Mouse (Mus musculus) thymus, adult 2 months (tissue): Measurements from ENCODE around the gene Syp. TPM values are rescaled to one million over a fixed set of nuclear protein-coding genes. Genes with fewer than 3 reads are reported as not detected.

Experiments used
- DNase-seq: peaks from one replicate; pipeline ENCODE4 v3.0.0; 2021
- H3K27ac ChIP-seq: fragments of 200-500 bp; 2 replicates; pipeline ENCODE4 v1.5.1; 2012; ENCODE audit warnings: low read length, control low read depth; ENCODE audit not compliant: control insufficient read depth, insufficient read depth
- H3K27me3 ChIP-seq: fragments of 200-500 bp; 2 replicates; pipeline ENCODE4 v1.6.1; 2012; ENCODE audit warnings: mild to moderate bottlenecking, low read length, moderate library complexity, mixed read lengths; ENCODE audit not compliant: control insufficient read depth, insufficient read depth
- H3K36me3 ChIP-seq: fragments of 200-500 bp; 2 replicates; pipeline ENCODE4 v1.6.1; 2012; ENCODE audit warnings: mild to moderate bottlenecking, low read length, moderate library complexity; ENCODE audit not compliant: control insufficient read depth, insufficient read depth
- H3K4me1 ChIP-seq: fragments of 200-500 bp; replicated peaks from 2 replicates; pipeline ENCODE4 v1.6.1; 2012; ENCODE audit warnings: low read length; ENCODE audit not compliant: control insufficient read depth, insufficient read depth
- H3K4me3 ChIP-seq: fragments of 200-500 bp; 2 replicates; pipeline ENCODE4 v1.5.1; 2012; ENCODE audit warnings: mild to moderate bottlenecking, low read length, control low read depth, moderate library complexity; ENCODE audit not compliant: control insufficient read depth, insufficient read depth
- CTCF ChIP-seq: fragments of 200-500 bp; IDR thresholded peaks from 2 replicates; pipeline ENCODE4 v1.5.1; 2012; ENCODE audit warnings: mild to moderate bottlenecking, control low read depth, low read length, moderate library complexity, borderline replicate concordance; ENCODE audit not compliant: control insufficient read depth, poor library complexity, insufficient read depth; ENCODE audit errors: extremely low read depth
- POLR2A ChIP-seq: fragments of 200-500 bp; IDR thresholded peaks from 2 replicates; pipeline ENCODE4 v1.6.1; 2012; ENCODE audit warnings: mild to moderate bottlenecking, low read length, control low read depth, moderate library complexity; ENCODE audit not compliant: control insufficient read depth, poor library complexity, insufficient read depth; ENCODE audit errors: extremely low read depth
- WGBS: fragments of 180-500 bp; shearing (Covaris S2); methylation state at CpG from one replicate; pipeline ENCODE4 v1.1.7; 2018; 5-methylcytosine and 5-hydroxymethylcytosine counted together
- polyA plus RNA-seq: library from polyadenylated mRNA; depleted of rRNA; stranded (reverse); fragments of >200 nt; gene quantifications from 2 replicates; pipeline ENCODE4 v1.2.3, GENCODE M21; 2012

Syp gene
- polyA plus RNA-seq, 1 experiment: 1.8 TPM

DNA sequence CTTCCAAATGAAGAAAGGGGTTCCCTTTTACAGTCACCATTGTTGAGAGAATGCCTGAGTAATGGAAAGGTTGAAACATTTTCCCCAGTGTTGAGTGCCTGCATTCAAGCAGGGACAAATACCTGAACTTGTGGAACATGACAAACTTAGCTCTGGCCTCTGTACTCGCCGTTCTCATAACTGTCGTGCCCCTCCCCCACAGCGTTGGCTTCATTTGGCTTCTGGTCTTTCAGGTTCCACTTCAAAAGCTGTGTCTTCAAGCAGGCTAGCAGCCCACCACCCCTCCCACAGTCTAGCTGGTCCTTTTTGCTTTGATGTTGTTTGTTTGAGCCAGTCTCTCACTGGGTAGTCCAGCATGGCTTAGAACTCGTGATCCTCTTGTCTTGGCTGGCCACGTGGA, 34.5 kb downstream of the Syp start:
- WGBS: 41% methylated on average over 6 of the region's 6 CpGs

DNA sequence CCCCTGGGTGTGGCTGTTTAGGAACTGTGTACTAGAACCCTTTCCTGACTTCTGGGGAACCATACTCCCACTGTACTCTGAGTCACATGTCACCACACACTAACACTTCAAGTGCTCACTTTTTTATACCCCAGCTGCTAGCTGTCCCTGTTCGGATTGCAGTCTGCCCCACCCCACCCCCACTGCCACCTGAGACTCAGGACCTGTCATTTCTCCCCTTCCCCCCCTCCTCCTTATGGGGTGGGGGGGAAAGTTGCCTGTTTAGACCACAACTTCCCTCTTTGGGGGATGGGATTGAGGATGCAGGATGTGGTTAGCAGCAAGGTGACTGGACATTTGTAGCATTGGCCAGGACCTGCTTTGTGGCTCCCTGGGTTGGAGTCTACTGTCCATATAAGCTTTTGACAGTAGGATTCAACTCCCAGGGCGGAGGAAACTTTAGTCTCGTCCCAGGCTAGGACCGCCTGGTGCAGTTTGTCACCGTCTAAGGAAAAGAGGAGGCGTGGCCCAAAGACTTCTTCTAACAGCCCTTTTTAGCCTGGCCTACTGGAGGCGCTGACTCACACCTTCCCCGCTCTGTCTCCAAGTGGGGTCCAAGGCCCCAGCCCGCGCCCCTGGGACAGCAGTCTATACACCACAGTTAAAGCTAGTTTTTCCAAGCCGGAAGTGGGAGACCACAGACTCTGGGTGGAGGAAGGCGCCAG, 35.5 kb downstream of the Syp start:
- Histone ChIP-seq H3K4me3 (no peak overlapping the region), H3K27me3 (no peaks in the 10 kb centered on the region), H3K36me3 (no peaks in the 10 kb centered on the region), H3K4me1 (peaks cover 29% of the 10 kb centered on the region), H3K27ac (peak overlapping the region; percentile 1; the same call in 1 of the 2 replicates)
- WGBS: 3% methylated on average over 12 of the region's 12 CpGs
- TF ChIP-seq CTCF (no peak), POLR2A (no peak)
- DNase-seq: peak; percentile 43

More for the DNA sequence above, 34.5 kb downstream of the Syp start:
- no peak for DNase-seq
- Histone ChIP-seq H3K4me1 (peaks cover 29% of the 10 kb centered on the region), H3K36me3 (no peaks in the 10 kb centered on the region), H3K27ac (no peak overlapping the region), H3K4me3 (no peak overlapping the region), H3K27me3 (no peaks in the 10 kb centered on the region)
- TF ChIP-seq CTCF: no peak

DNA sequence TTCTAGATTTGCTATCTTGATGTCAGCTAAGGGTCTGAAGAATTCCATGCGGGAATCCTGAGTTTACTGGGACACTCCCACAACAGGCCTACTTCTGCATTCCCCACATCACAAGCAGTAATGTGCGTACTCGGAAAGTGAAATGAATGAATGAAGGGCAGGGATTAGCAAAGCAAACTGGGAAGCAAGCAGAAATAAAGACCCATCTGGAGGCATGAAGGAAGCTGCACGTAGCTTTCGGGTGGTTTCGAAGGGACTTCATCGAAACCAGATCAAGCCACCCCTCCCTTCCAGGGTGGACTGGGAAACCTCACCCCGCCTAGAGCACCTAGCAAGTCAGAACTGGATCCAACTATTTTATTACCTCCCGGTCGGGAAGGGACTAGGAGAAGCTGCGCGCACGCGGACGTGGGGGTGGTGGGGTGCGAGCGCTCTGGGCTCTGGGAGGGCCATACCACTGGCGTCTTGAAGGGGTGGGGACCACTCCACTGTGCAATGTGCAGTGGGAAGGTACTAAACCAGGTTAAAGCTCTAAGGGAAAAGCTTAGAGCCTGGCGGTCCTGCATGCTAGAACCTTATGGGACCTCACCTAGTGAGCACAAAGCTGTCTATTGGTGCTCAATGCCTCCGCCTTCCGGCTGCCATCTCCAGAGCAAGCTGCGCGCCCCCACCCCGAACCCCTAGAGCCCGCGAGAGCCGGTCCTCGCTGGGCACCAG, 36.2 kb downstream of the Syp start:
- H3K4me1 ChIP-seq: peaks cover 29% of the 10 kb centered on the region
- H3K4me3 ChIP-seq: peak overlapping the region; percentile 64
- TF ChIP-seq POLR2A (no peak), CTCF (no peak)
- H3K27me3 ChIP-seq: no peaks in the 10 kb centered on the region
- no peak overlapping the region; the same call in 1 of the 2 replicates for H3K27ac ChIP-seq
- peak; percentile 44 for DNase-seq
- H3K36me3 ChIP-seq: no peaks in the 10 kb centered on the region
- 2% methylated on average over 28 of the region's 28 CpGs for WGBS

DNA sequence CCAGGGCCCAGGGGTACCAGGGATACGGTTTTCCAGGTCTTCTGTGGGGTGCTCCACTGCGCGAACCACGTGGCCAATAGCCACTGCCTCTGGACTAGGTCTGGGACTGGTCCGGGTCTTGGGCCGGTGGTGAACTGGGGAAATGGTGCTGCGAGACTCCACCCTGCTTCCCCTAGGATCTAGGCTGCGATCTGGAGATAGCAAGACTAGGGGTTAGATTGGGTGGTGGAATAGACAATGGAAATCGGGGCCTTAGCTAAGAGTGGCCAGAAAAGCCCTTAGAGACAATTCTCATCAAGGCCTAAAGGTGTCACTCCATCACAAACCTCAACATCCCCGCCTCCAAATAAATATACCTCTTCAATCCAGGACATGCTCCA, 36.7 kb downstream of the Syp start:
- Histone ChIP-seq H3K27me3 (no peaks in the 10 kb centered on the region), H3K27ac (no peak overlapping the region), H3K4me3 (peak overlapping the region; percentile 64), H3K36me3 (no peaks in the 10 kb centered on the region), H3K4me1 (peaks cover 30% of the 10 kb centered on the region)
- no peak for DNase-seq
- WGBS: 11% methylated on average over 10 of the region's 10 CpGs
- TF ChIP-seq CTCF (no peak), POLR2A (no peak)

DNA sequence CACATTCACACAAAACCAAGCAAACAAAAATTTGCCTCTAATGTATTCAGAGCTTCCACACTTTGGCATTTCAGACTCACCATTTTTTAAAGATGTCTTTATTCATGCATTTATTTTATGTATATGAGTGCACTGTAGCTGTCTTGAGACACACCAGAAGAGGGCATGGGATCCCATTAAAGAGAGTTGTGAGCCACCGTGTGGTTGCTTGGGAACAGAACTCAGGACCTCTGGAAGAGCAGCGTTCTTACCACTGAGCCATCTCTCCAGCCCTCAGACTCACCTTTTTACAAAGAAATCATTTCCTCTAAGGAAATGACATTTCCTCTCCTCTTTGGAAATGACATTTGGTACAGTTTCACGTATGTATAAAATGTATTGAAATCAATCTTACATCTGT, 40.7 kb downstream of the Syp start:
- Histone ChIP-seq H3K27ac (no peak overlapping the region), H3K27me3 (no peaks in the 10 kb centered on the region), H3K36me3 (no peaks in the 10 kb centered on the region), H3K4me1 (peaks cover 9% of the 10 kb centered on the region; the same call in 1 of the 2 replicates), H3K4me3 (no peak overlapping the region)
- no peak for TF ChIP-seq POLR2A
- TF ChIP-seq CTCF: no peak
- DNase-seq: no peak
- WGBS: 19% methylated on average over 3 of the region's 3 CpGs

GRCm38 (mm10) chrX:7679405-7680056, 41.3 kb downstream of the Syp start:
- 5% methylated on average over 27 of the region's 27 CpGs for WGBS
- H3K27ac ChIP-seq: no peak overlapping the region
- TF ChIP-seq CTCF (peak; percentile 82; the same call in 1 of the 2 replicates), POLR2A (no peak)
- no peak overlapping the region for H3K4me3 ChIP-seq
- H3K4me1 ChIP-seq: peaks cover 6% of the 10 kb centered on the region; the same call in 1 of the 2 replicates
- H3K36me3 ChIP-seq: no peaks in the 10 kb centered on the region
- H3K27me3 ChIP-seq: no peaks in the 10 kb centered on the region
- DNase-seq: peak; percentile 85
